Mouse (Mus musculus): ENCODE data around the gene Adh6a.

DNA sequence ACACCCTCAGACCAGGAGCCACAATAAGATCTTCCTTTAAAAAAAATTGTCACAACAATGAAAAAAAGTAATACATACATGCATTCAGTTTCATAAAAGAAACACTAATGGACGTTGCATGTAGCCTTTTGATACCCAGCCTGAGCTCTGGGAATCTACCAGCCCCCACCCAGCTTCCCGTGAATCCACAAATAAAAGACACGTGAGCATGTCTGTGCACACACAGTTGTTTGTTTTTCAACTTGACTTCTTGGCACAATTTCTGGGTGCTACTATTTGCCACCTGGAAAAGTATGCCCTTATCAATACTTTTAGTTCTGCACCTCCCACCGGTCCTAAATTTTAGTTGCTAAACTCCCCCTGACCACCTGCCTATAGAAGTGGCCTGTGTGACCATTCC, 47.6 kb downstream of the Adh6a start:
- TF ChIP-seq CTCF (IDR thresholded peaks at IDR 0.05; ENCODE audit: low read depth) (no peak), EP300 (IDR thresholded peaks at IDR 0.05; ENCODE audit: low read depth) (no peak)
